Mouse (Mus musculus) mesoderm, embryonic 11.5 days (tissue): ENCODE measurements around the gene Crebzf.

Experiments
- DNase-seq: peaks from one replicate; pipeline ENCODE4 v3.0.0-alpha.2; 2012; ENCODE audit warnings: low read depth, low spot score

Gene Crebzf

GRCm38 (mm10) chr7:90442518-90443080 is at the start of gene Crebzf:
Gene Crebzf (plus strand): TSS chr7:90442729.
- peak; percentile 99 for DNase-seq

- DNase-seq: no peak
Observed at GRCm38 (mm10) chr7:90395073-90395472, 47.5 kb upstream of the Crebzf start.

DNA sequence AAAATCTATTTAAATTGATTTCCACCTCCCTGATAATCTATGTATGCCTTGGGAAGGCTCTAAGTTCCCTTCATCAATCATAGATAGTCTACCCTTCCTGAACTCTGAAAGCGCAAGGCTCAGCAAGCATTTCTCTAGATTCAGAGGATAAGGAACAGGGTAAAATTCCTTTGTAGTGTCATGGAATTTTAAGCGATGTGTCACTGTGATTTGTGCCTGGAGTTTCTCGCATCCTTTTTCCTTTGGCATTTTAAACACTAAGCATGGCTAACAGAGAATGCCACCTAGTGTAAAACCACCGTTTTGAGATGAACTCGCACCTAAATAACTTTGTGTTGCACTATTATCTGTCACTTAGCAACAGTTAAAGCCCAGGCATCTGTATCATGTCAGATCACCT is 46.6 kb upstream of the Crebzf start:
- DNase-seq: no peak

DNA sequence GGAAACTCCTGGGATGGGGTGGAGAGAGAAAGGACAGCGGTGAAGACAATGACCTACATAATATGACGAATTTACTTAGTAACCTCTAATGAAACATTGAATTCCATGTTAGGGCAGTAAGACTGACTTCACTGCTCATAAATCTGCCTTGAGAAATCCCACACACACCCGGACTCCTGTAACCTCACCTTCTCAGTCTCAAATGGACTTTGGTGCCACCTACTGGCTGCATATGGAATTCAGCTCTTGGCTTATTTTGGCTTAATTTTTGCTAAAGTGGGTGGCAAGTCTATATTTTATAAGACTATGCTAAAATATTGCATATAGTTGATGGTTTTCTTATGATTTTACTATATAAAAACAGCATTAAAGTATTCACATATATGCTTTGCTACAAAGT is 32.6 kb upstream of the Crebzf start:
- DNase-seq: peak; percentile 74

DNA sequence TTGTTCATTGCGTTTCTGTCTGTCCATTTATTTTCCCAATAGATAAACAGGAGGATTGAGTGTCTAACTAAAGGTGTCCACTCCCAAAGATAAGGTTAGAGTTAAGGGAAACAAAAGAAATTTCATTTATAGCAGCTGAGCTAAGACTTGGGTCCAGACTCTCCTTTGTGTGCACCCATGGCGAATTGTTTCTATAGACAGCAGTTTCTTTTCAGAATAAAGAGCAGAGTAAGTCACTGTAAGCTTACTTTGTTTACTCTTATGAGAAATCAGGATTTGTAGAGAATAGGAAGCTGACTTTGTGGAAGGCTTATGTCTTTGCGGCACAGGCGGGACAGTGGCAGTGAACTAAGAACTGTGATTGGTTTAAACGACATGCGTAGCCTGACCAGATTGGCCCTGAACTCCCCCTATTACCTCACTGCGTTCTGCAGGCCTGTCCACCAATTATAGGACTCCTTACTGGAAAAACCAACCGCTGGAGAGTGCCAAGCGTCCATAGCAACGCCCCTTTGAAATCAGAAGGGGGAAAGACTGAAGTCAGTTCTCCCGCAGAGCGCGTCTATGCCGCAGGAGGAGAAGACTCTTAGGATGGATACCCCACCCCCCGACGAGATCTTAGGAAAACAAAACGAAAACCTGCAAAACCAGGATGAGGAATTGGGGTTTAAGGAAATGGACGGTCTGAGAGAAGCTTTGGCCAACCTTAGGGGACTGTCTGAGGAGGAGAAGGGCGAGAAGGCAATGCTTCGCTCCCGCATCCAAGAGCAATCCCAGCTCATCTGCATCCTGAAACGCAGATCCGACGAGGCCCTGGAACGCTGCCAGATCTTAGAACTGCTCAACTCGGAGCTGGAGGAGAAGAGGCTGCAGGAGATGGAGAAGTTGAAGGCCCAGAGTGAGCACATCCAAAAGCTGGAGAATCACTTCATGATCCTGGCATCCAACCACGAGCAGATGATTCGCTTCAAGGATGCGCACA is 16.2 kb upstream of the Crebzf start, which contains the start of gene Ccdc89:
Gene Ccdc89, plus strand, starts transcription at position 558 of the 982 bp plus-strand sequence.
- DNase-seq: peak; percentile 92

DNA sequence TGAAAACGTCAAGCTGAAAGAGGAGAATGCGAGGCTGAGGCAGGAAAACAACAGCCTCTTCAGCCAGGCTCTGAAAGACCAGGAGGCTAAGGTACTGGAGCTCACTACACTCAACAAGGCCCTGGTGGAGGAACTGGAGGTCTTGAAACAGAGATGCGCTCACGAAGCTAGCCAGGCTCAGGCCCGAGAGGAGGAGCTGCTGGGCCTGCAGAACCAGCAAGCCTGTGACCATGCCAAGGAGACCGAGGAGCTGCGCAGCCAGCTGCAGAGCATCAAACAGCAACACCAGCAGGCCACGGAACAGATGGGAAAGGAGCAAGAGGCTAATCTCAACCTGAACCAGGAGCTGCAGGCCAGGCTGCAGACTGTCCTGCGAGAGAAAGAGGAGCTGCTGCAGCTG is 15.5 kb upstream of the Crebzf start:
- no peak for DNase-seq

GRCm38 (mm10) chr7:90432221-90432620 is 10.3 kb upstream of the Crebzf start:
- no peak for DNase-seq

DNA sequence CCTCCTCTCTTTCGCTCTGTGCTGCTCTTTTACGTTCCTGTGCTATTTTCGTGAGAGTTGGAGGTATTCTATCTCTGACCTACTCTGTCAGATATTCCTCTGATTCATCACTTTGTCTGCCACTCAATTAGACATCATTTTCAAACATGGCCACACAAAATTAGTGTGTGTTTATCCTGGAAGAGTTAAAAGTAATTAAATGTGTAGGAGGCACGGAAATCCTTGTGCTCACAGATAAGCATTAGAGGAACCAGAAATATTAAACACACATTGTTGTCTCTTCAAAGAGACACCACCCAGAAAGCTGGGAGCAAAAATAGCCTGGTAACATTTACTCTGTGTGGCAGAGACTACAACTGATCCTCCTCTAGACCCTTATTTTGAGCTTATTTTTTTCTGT is 2.5 kb upstream of the Crebzf start:
- DNase-seq: no peak

DNA sequence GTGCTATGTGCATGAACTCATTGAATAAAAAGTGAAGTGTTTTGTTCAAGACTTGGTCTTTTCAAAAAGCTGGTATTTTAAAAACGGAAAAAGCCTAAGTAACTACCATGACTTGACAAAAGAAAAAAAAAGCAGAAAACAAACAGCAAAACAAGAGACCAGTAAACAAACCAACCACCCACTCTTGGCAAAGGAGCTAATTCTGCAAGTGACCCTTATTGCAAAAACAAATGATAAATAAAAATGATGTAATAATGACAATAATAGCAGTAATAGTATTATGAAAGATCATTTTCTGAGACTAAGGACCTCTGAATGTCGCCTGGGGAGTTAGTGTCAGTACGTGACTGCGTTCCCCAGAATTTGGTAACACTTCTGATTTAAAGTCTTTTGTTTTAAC is 459 bp upstream of the Crebzf start:
- no peak for DNase-seq

GRCm38 (mm10) chr7:90443101-90444091 is 867 bp downstream of the Crebzf start:
- peak; percentile 62 for DNase-seq

GRCm38 (mm10) chr7:90444206-90444605 is 1.7 kb downstream of the Crebzf start:
- DNase-seq: no peak

GRCm38 (mm10) chr7:90456149-90456844 is 13.8 kb downstream of the Crebzf start:
- no peak for DNase-seq

GRCm38 (mm10) chr7:90456845-90457468 is 14.4 kb downstream of the Crebzf start, which contains the start of gene Tmem126a:
Gene Tmem126a (minus strand): TSS chr7:90457229.
- DNase-seq: peak; percentile 93

DNA sequence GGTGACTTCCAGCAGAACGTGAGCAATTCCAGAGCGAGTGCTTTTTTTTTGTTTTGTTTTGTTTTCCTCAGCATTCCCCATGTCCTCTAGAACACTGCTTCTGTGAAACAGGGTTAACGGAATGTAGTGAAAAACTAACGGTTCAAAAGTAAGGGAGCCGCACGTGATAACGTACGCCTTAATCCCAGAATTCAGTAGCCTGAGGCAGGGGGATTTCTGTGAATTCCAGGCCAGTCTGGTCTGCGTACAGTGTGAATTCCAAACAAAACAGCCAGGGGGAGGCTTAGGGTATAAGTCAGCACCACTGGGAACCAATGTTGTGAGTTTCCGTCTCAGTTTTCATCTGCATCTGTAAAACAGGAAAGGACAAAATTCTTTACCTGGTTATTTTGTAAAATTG is 15.0 kb downstream of the Crebzf start:
- DNase-seq: no peak

- no peak for DNase-seq
Observed at GRCm38 (mm10) chr7:90460330-90460729, 17.8 kb downstream of the Crebzf start.

DNA sequence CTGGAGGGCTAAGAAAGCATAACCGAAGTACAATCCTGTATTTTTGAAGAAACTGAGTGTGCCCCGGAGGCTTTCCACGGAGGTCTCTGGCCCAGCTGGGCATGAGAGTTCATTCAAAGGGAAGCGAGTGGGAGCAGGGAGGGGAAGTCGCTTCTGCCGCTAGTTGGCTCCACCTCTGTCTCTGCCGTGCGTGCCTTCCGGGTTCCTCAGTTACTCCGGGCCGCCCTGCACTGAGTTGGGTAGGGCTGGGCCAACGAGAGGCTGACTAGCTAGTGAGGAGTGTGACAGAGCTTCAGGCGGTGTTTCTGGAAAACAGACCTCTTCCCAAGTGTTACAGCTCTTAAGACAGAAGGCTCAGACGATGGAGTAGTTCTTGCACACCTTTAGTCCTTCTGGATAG is 18.4 kb downstream of the Crebzf start:
- DNase-seq: no peak

- no peak for DNase-seq
Observed at GRCm38 (mm10) chr7:90461441-90461840, 18.9 kb downstream of the Crebzf start.

DNA sequence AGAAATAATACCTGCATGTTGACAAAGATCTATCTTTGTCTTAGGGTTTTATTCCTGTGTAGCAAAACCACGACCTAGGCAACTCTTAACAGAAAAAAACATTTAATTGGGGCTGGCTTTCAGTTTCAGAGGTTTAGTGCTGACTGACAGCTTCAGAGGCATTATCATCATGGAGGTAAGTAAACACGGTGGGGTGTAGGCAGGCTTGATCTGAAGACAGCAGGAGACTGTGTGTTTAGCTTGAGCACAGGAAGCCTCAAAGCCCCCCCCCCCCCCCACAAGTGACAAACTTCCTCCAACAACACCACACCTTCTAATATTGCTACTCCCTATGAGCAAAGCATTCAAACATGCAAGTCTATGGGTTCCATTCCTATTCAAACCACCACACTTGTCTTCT is 31.0 kb downstream of the Crebzf start:
- DNase-seq: no peak

GRCm38 (mm10) chr7:90475793-90476312 is 33.3 kb downstream of the Crebzf start, which contains the start of gene Tmem126b:
Gene Tmem126b (minus strand): TSS chr7:90476001.
- peak; percentile 98 for DNase-seq
